Mouse (Mus musculus): Measurements from ENCODE around the gene Tubd1. TPM values are rescaled to one million over a fixed set of nuclear protein-coding genes. Genes with fewer than 3 reads are reported as not detected.

The Tubd1 gene
- polyA plus RNA-seq, 1 experiment from 2014 or later: 14.8 TPM

GRCm38 (mm10) chr11:86598572-86598971 is 53.8 kb downstream of the Tubd1 start:
- no peak for DNase-seq (ENCODE audit: low spot score)
- H3K9me3 ChIP-seq (replicated peaks): no peaks in the 10 kb centered on the region
- no peaks in the 10 kb centered on the region for H3K27me3 ChIP-seq (ENCODE audit: low read depth, poor library complexity, severe bottlenecking)
- WGBS: 84% methylated on average over 1 of the region's 1 CpGs
- peaks cover 10% of the 10 kb centered on the region; the same call in 1 of the 2 replicates for H3K36me3 ChIP-seq
- no peak overlapping the region for H3K4me3 ChIP-seq
- peaks cover 5% of the 10 kb centered on the region; the same call in 1 of the 2 replicates for H3K4me1 ChIP-seq
- H3K27ac ChIP-seq (replicated peaks): no peak overlapping the region

- no peaks in the 10 kb centered on the region for H3K9me3 ChIP-seq (replicated peaks)
- H3K4me1 ChIP-seq: no peaks in the 10 kb centered on the region
- peaks cover 10% of the 10 kb centered on the region; the same call in 1 of the 2 replicates for H3K36me3 ChIP-seq
- no peak overlapping the region for H3K4me3 ChIP-seq
- no peaks in the 10 kb centered on the region for H3K27me3 ChIP-seq (ENCODE audit: low read depth, poor library complexity, severe bottlenecking)
- 73% methylated on average over 4 of the region's 4 CpGs for WGBS
- no peak for DNase-seq (ENCODE audit: low spot score)
- H3K27ac ChIP-seq (replicated peaks): no peak overlapping the region
Measured at GRCm38 (mm10) chr11:86599378-86600208, 54.8 kb downstream of the Tubd1 start.

- Histone ChIP-seq H3K36me3 (peaks cover 10% of the 10 kb centered on the region; the same call in 1 of the 2 replicates), H3K4me1 (no peaks in the 10 kb centered on the region), H3K9me3 (replicated peaks) (no peaks in the 10 kb centered on the region), H3K27me3 (ENCODE audit: low read depth, poor library complexity, severe bottlenecking) (no peaks in the 10 kb centered on the region), H3K27ac (replicated peaks) (no peak overlapping the region), H3K4me3 (no peak overlapping the region)
- 91% methylated on average over 7 of the region's 7 CpGs for WGBS
- DNase-seq (ENCODE audit: low spot score): no peak
Measured at GRCm38 (mm10) chr11:86600209-86600557, 55.4 kb downstream of the Tubd1 start.

- WGBS: 65% methylated on average over 3 of the region's 3 CpGs
- Histone ChIP-seq H3K9me3 (replicated peaks) (no peaks in the 10 kb centered on the region), H3K4me1 (no peaks in the 10 kb centered on the region), H3K36me3 (peaks cover 24% of the 10 kb centered on the region), H3K4me3 (no peak overlapping the region), H3K27me3 (ENCODE audit: low read depth, poor library complexity, severe bottlenecking) (no peaks in the 10 kb centered on the region), H3K27ac (replicated peaks) (no peak overlapping the region)
- DNase-seq (ENCODE audit: low spot score): no peak
Measured at GRCm38 (mm10) chr11:86602116-86602515, 57.3 kb downstream of the Tubd1 start.

GRCm38 (mm10) chr11:86603719-86604118 is 58.9 kb downstream of the Tubd1 start:
- H3K27ac ChIP-seq (replicated peaks): no peak overlapping the region
- H3K4me3 ChIP-seq: no peak overlapping the region
- no peaks in the 10 kb centered on the region for H3K9me3 ChIP-seq (replicated peaks)
- no peaks in the 10 kb centered on the region for H3K27me3 ChIP-seq (ENCODE audit: low read depth, poor library complexity, severe bottlenecking)
- no peaks in the 10 kb centered on the region for H3K4me1 ChIP-seq
- peaks cover 29% of the 10 kb centered on the region for H3K36me3 ChIP-seq
- WGBS: 94% methylated on average over 1 of the region's 1 CpGs
- DNase-seq (ENCODE audit: low spot score): no peak

GRCm38 (mm10) chr11:86604289-86604688 is 59.5 kb downstream of the Tubd1 start:
- H3K36me3 ChIP-seq: peaks cover 29% of the 10 kb centered on the region
- 95% methylated on average over 3 of the region's 3 CpGs for WGBS
- DNase-seq (ENCODE audit: low spot score): no peak

GRCm38 (mm10) chr11:86604732-86605520 is 60.1 kb downstream of the Tubd1 start:
- peaks cover 25% of the 10 kb centered on the region for H3K36me3 ChIP-seq
- H3K9me3 ChIP-seq (replicated peaks): no peaks in the 10 kb centered on the region
- WGBS: 93% methylated on average over 5 of the region's 5 CpGs
- no peaks in the 10 kb centered on the region for H3K4me1 ChIP-seq
- no peak overlapping the region for H3K4me3 ChIP-seq
- no peaks in the 10 kb centered on the region for H3K27me3 ChIP-seq (ENCODE audit: low read depth, poor library complexity, severe bottlenecking)
- no peak overlapping the region for H3K27ac ChIP-seq (replicated peaks)
- DNase-seq (ENCODE audit: low spot score): no peak

More at GRCm38 (mm10) chr11:86604289-86604688, 59.5 kb downstream of the Tubd1 start:
- H3K4me3 ChIP-seq: no peak overlapping the region
- no peak overlapping the region for H3K27ac ChIP-seq (replicated peaks)
- H3K9me3 ChIP-seq (replicated peaks): no peaks in the 10 kb centered on the region
- no peaks in the 10 kb centered on the region for H3K27me3 ChIP-seq (ENCODE audit: low read depth, poor library complexity, severe bottlenecking)
- no peaks in the 10 kb centered on the region for H3K4me1 ChIP-seq

- WGBS: 91% methylated on average over 2 of the region's 2 CpGs
- Histone ChIP-seq H3K27ac (replicated peaks) (no peak overlapping the region), H3K4me1 (no peaks in the 10 kb centered on the region), H3K27me3 (ENCODE audit: low read depth, poor library complexity, severe bottlenecking) (no peaks in the 10 kb centered on the region), H3K4me3 (no peak overlapping the region), H3K9me3 (replicated peaks) (no peaks in the 10 kb centered on the region), H3K36me3 (peaks cover 23% of the 10 kb centered on the region)
- no peak for DNase-seq (ENCODE audit: low spot score)
Measured at GRCm38 (mm10) chr11:86606621-86607339, 62.0 kb downstream of the Tubd1 start.

- no peak for DNase-seq (ENCODE audit: low spot score)
- 88% methylated on average over 2 of the region's 2 CpGs for WGBS
- Histone ChIP-seq H3K27ac (replicated peaks) (no peak overlapping the region), H3K4me1 (no peaks in the 10 kb centered on the region), H3K27me3 (ENCODE audit: low read depth, poor library complexity, severe bottlenecking) (no peaks in the 10 kb centered on the region), H3K4me3 (no peak overlapping the region), H3K9me3 (replicated peaks) (no peaks in the 10 kb centered on the region), H3K36me3 (peaks cover 23% of the 10 kb centered on the region)
Measured at GRCm38 (mm10) chr11:86607808-86608350, 63.1 kb downstream of the Tubd1 start.

GRCm38 (mm10) chr11:86610239-86610638 is 65.4 kb downstream of the Tubd1 start:
- no peaks in the 10 kb centered on the region for H3K9me3 ChIP-seq (replicated peaks)
- H3K27ac ChIP-seq (replicated peaks): no peak overlapping the region
- no peaks in the 10 kb centered on the region for H3K27me3 ChIP-seq (ENCODE audit: low read depth, poor library complexity, severe bottlenecking)
- H3K36me3 ChIP-seq: peaks cover 23% of the 10 kb centered on the region
- no peaks in the 10 kb centered on the region for H3K4me1 ChIP-seq
- WGBS: 91% methylated on average over 3 of the region's 3 CpGs
- DNase-seq (ENCODE audit: low spot score): no peak
- no peak overlapping the region for H3K4me3 ChIP-seq

- 95% methylated on average over 1 of the region's 1 CpGs for WGBS
- Histone ChIP-seq H3K36me3 (peaks cover 15% of the 10 kb centered on the region), H3K4me1 (no peaks in the 10 kb centered on the region), H3K9me3 (replicated peaks) (no peaks in the 10 kb centered on the region), H3K27me3 (ENCODE audit: low read depth, poor library complexity, severe bottlenecking) (no peaks in the 10 kb centered on the region), H3K4me3 (no peak overlapping the region), H3K27ac (replicated peaks) (no peak overlapping the region)
- no peak for DNase-seq (ENCODE audit: low spot score)
Measured at GRCm38 (mm10) chr11:86611991-86612390, 67.2 kb downstream of the Tubd1 start.

GRCm38 (mm10) chr11:86614056-86614530 is 69.3 kb downstream of the Tubd1 start:
- WGBS: 83% methylated on average over 2 of the region's 2 CpGs
- Histone ChIP-seq H3K4me3 (no peak overlapping the region), H3K27ac (replicated peaks) (no peak overlapping the region), H3K9me3 (replicated peaks) (no peaks in the 10 kb centered on the region), H3K36me3 (0 out of 2 replicates have a peak, but pooled peaks cover 9% of the 10 kb centered on the region), H3K27me3 (ENCODE audit: low read depth, poor library complexity, severe bottlenecking) (no peaks in the 10 kb centered on the region), H3K4me1 (no peaks in the 10 kb centered on the region)
- no peak for DNase-seq (ENCODE audit: low spot score)

Data from midbrain, embryonic 10.5 days (tissue).